Mouse (Mus musculus): Measurements from ENCODE around the gene Sgms2. TPM values are rescaled to one million over a fixed set of nuclear protein-coding genes. Genes with fewer than 3 reads are reported as not detected.

The Sgms2 gene
- polyA plus RNA-seq, 1 experiment from 2014 or later = 8.8 TPM

- no peaks in the 10 kb centered on the region for H3K27me3 ChIP-seq (ENCODE audit: control insufficient read depth, insufficient read depth, low read length)
- H3K9ac ChIP-seq (replicated peaks; ENCODE audit: low read depth, low read length) = no peak overlapping the region
- no peak overlapping the region for H3K4me3 ChIP-seq (ENCODE audit: low read depth, low read length)
- 0 out of 2 replicates have a peak, but pooled peaks cover 3% of the 10 kb centered on the region for H3K4me1 ChIP-seq (ENCODE audit: control insufficient read depth, insufficient read depth, low read length)
- no peak overlapping the region for H3K27ac ChIP-seq (ENCODE audit: low read length)
- 38% methylated on average over 6 of the region's 6 CpGs for WGBS
- no peak overlapping the region for H3K4me2 ChIP-seq (replicated peaks; ENCODE audit: low read depth, low read length)
- H3K36me3 ChIP-seq (ENCODE audit: control insufficient read depth, insufficient read depth, low read length) = no peaks in the 10 kb centered on the region
- no peak for ATAC-seq (ENCODE audit: insufficient number of reproducible peaks, insufficient read depth, low FRiP score, low read depth)
- H3K9me3 ChIP-seq (ENCODE audit: control insufficient read depth, low read depth, low read length) = no peaks in the 10 kb centered on the region
Observed at GRCm38 (mm10) chr3:131493194-131493593, 2.0 kb upstream of the Sgms2 start.

GRCm38 (mm10) chr3:131491980-131492379, 769 bp upstream of the Sgms2 start:
- Histone ChIP-seq H3K27me3 (ENCODE audit: control insufficient read depth, insufficient read depth, low read length) (no peaks in the 10 kb centered on the region), H3K27ac (ENCODE audit: low read length) (no peak overlapping the region), H3K4me3 (ENCODE audit: low read depth, low read length) (no peak overlapping the region), H3K36me3 (ENCODE audit: control insufficient read depth, insufficient read depth, low read length) (no peaks in the 10 kb centered on the region), H3K4me2 (replicated peaks; ENCODE audit: low read depth, low read length) (no peak overlapping the region), H3K9ac (replicated peaks; ENCODE audit: low read depth, low read length) (no peak overlapping the region), H3K9me3 (ENCODE audit: control insufficient read depth, low read depth, low read length) (no peaks in the 10 kb centered on the region), H3K4me1 (ENCODE audit: control insufficient read depth, insufficient read depth, low read length) (0 out of 2 replicates have a peak, but pooled peaks cover 3% of the 10 kb centered on the region)
- WGBS = 94% methylated on average over 7 of the region's 7 CpGs
- no peak for ATAC-seq (ENCODE audit: insufficient number of reproducible peaks, insufficient read depth, low FRiP score, low read depth)

GRCm38 (mm10) chr3:131490143-131490908, 885 bp downstream of the Sgms2 start:
- Histone ChIP-seq H3K4me1 (ENCODE audit: control insufficient read depth, insufficient read depth, low read length) (0 out of 2 replicates have a peak, but pooled peaks cover 3% of the 10 kb centered on the region), H3K36me3 (ENCODE audit: control insufficient read depth, insufficient read depth, low read length) (no peaks in the 10 kb centered on the region), H3K4me3 (ENCODE audit: low read depth, low read length) (peak overlapping the region; percentile 63), H3K4me2 (replicated peaks; ENCODE audit: low read depth, low read length) (peak overlapping the region; percentile 92), H3K9me3 (ENCODE audit: control insufficient read depth, low read depth, low read length) (no peaks in the 10 kb centered on the region), H3K27me3 (ENCODE audit: control insufficient read depth, insufficient read depth, low read length) (no peaks in the 10 kb centered on the region), H3K27ac (ENCODE audit: low read length) (peak overlapping the region; percentile 89), H3K9ac (replicated peaks; ENCODE audit: low read depth, low read length) (peak overlapping the region; percentile 63)
- WGBS = 1% methylated on average over 55 of the region's 78 CpGs
- peak; percentile 89 for ATAC-seq (ENCODE audit: insufficient number of reproducible peaks, insufficient read depth, low FRiP score, low read depth)

- H3K27me3 ChIP-seq (ENCODE audit: control insufficient read depth, insufficient read depth, low read length) = no peaks in the 10 kb centered on the region
- WGBS = 2% methylated on average over 36 of the region's 36 CpGs
- ATAC-seq (ENCODE audit: insufficient number of reproducible peaks, insufficient read depth, low FRiP score, low read depth) = peak; percentile 31
- H3K4me3 ChIP-seq (ENCODE audit: low read depth, low read length) = peak overlapping the region; percentile 63
- peak overlapping the region; percentile 63 for H3K9ac ChIP-seq (replicated peaks; ENCODE audit: low read depth, low read length)
- peak overlapping the region; percentile 92 for H3K4me2 ChIP-seq (replicated peaks; ENCODE audit: low read depth, low read length)
- no peaks in the 10 kb centered on the region for H3K36me3 ChIP-seq (ENCODE audit: control insufficient read depth, insufficient read depth, low read length)
- peak overlapping the region; percentile 89 for H3K27ac ChIP-seq (ENCODE audit: low read length)
- H3K9me3 ChIP-seq (ENCODE audit: control insufficient read depth, low read depth, low read length) = no peaks in the 10 kb centered on the region
- 0 out of 2 replicates have a peak, but pooled peaks cover 3% of the 10 kb centered on the region for H3K4me1 ChIP-seq (ENCODE audit: control insufficient read depth, insufficient read depth, low read length)
Observed at GRCm38 (mm10) chr3:131489657-131490142, 1.5 kb downstream of the Sgms2 start.

- Histone ChIP-seq H3K9ac (replicated peaks; ENCODE audit: low read depth, low read length) (no peak overlapping the region), H3K27me3 (ENCODE audit: control insufficient read depth, insufficient read depth, low read length) (no peaks in the 10 kb centered on the region), H3K4me3 (ENCODE audit: low read depth, low read length) (peak overlapping the region; percentile 63), H3K4me1 (ENCODE audit: control insufficient read depth, insufficient read depth, low read length) (0 out of 2 replicates have a peak, but pooled peaks cover 2% of the 10 kb centered on the region), H3K4me2 (replicated peaks; ENCODE audit: low read depth, low read length) (peak overlapping the region; percentile 92; the same call in 1 of the 2 replicates), H3K36me3 (ENCODE audit: control insufficient read depth, insufficient read depth, low read length) (no peaks in the 10 kb centered on the region), H3K27ac (ENCODE audit: low read length) (no peak overlapping the region; the same call in 1 of the 2 replicates), H3K9me3 (ENCODE audit: control insufficient read depth, low read depth, low read length) (no peaks in the 10 kb centered on the region)
- no peak for ATAC-seq (ENCODE audit: insufficient number of reproducible peaks, insufficient read depth, low FRiP score, low read depth)
- 23% methylated on average over 5 of the region's 5 CpGs for WGBS
Observed at GRCm38 (mm10) chr3:131488969-131489368, 2.2 kb downstream of the Sgms2 start.

GRCm38 (mm10) chr3:131488403-131488802, 2.8 kb downstream of the Sgms2 start:
- Histone ChIP-seq H3K36me3 (ENCODE audit: control insufficient read depth, insufficient read depth, low read length) (no peaks in the 10 kb centered on the region), H3K4me1 (ENCODE audit: control insufficient read depth, insufficient read depth, low read length) (no peaks in the 10 kb centered on the region), H3K27me3 (ENCODE audit: control insufficient read depth, insufficient read depth, low read length) (no peaks in the 10 kb centered on the region), H3K4me2 (replicated peaks; ENCODE audit: low read depth, low read length) (peak overlapping the region; percentile 92; the same call in 1 of the 2 replicates), H3K4me3 (ENCODE audit: low read depth, low read length) (no peak overlapping the region), H3K9ac (replicated peaks; ENCODE audit: low read depth, low read length) (no peak overlapping the region), H3K27ac (ENCODE audit: low read length) (no peak overlapping the region), H3K9me3 (ENCODE audit: control insufficient read depth, low read depth, low read length) (no peaks in the 10 kb centered on the region)
- no peak for ATAC-seq (ENCODE audit: insufficient number of reproducible peaks, insufficient read depth, low FRiP score, low read depth)
- 63% methylated on average over 9 of the region's 9 CpGs for WGBS

- H3K9ac ChIP-seq (replicated peaks; ENCODE audit: low read depth, low read length) = no peak overlapping the region
- no peaks in the 10 kb centered on the region for H3K27me3 ChIP-seq (ENCODE audit: control insufficient read depth, insufficient read depth, low read length)
- H3K27ac ChIP-seq (ENCODE audit: low read length) = no peak overlapping the region
- H3K4me3 ChIP-seq (ENCODE audit: low read depth, low read length) = no peak overlapping the region
- WGBS = 59% methylated on average over 5 of the region's 5 CpGs
- H3K9me3 ChIP-seq (ENCODE audit: control insufficient read depth, low read depth, low read length) = no peaks in the 10 kb centered on the region
- H3K4me1 ChIP-seq (ENCODE audit: control insufficient read depth, insufficient read depth, low read length) = no peaks in the 10 kb centered on the region
- ATAC-seq (ENCODE audit: insufficient number of reproducible peaks, insufficient read depth, low FRiP score, low read depth) = no peak
- no peaks in the 10 kb centered on the region for H3K36me3 ChIP-seq (ENCODE audit: control insufficient read depth, insufficient read depth, low read length)
- H3K4me2 ChIP-seq (replicated peaks; ENCODE audit: low read depth, low read length) = no peak overlapping the region
Observed at GRCm38 (mm10) chr3:131485388-131485787, 5.8 kb downstream of the Sgms2 start.

- no peaks in the 10 kb centered on the region for H3K9me3 ChIP-seq (ENCODE audit: control insufficient read depth, low read depth, low read length)
- no peak overlapping the region for H3K27ac ChIP-seq (ENCODE audit: low read length)
- 91% methylated on average over 7 of the region's 7 CpGs for whole genome bisulfite sequencing
- ATAC-seq (ENCODE audit: insufficient number of reproducible peaks, insufficient read depth, low FRiP score, low read depth) = no peak
- no peaks in the 10 kb centered on the region for H3K4me1 ChIP-seq (ENCODE audit: control insufficient read depth, insufficient read depth, low read length)
- H3K27me3 ChIP-seq (ENCODE audit: control insufficient read depth, insufficient read depth, low read length) = no peaks in the 10 kb centered on the region
- H3K36me3 ChIP-seq (ENCODE audit: control insufficient read depth, insufficient read depth, low read length) = no peaks in the 10 kb centered on the region
- H3K9ac ChIP-seq (replicated peaks; ENCODE audit: low read depth, low read length) = no peak overlapping the region
- H3K4me3 ChIP-seq (ENCODE audit: low read depth, low read length) = no peak overlapping the region
- no peak overlapping the region for H3K4me2 ChIP-seq (replicated peaks; ENCODE audit: low read depth, low read length)
Observed at GRCm38 (mm10) chr3:131483650-131484049, 7.6 kb downstream of the Sgms2 start.

Measured in stomach, embryonic 14.5 days (tissue).